Mouse (Mus musculus) olfactory bulb, adult 2 months (tissue): ENCODE measurements around the gene Ralgapa2.

Experiments
- CTCF ChIP-seq: fragments of 200-500 bp; IDR thresholded peaks from 2 replicates; pipeline ENCODE4 v1.5.1; 2012; ENCODE audit warnings: low read depth, mild to moderate bottlenecking, low read length, moderate library complexity; ENCODE audit not compliant: insufficient read depth
- POLR2A ChIP-seq: fragments of 200-500 bp; IDR thresholded peaks from 2 replicates; pipeline ENCODE4 v1.6.1; 2012; ENCODE audit warnings: mild to moderate bottlenecking, low read depth, low read length, moderate library complexity; ENCODE audit not compliant: insufficient read depth

DNA sequence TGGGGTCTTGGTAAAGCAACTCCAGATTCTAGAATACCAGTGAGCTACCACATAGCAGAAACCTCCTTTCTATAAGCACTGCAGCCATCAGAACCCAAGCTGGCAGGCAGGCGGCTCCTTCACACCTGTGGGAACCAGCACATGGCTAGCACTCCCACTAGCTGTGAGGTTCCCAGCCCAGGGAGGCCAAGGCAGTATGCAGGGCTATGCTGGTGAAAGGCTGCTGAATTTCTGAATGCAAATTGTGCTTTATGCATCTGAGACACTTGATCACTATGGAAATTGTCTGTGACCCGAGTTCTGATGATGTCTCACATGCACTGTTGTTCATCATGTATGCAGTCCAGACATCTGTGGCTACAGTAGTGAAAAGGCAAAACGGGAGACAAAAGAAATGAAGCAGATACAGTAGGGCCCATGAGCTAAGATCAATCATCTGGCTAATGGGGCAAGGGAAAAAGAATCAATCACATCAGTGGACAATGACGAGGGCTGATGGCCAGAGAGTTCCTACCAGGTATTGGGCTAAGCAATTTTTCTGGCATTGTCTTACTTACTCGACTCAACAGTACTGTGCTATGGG lies 180.2 kb downstream of the Ralgapa2 start:
- no peak for TF ChIP-seq CTCF
- TF ChIP-seq POLR2A = no peak
